Mouse (Mus musculus) adrenal gland, postnatal 10 days (tissue): ENCODE results near the gene Atp6v1f. TPM values are rescaled to one million over a fixed set of nuclear protein-coding genes. Genes with fewer than 3 reads are reported as not detected.

Experiments used
- total RNA-seq, 2 experiments: library from RNA; stranded (reverse); gene quantifications; 2 replicates each; pipeline ENCODE4 v1.2.3; 2021

Gene Atp6v1f
- total RNA-seq, 2 experiments from 2014 or later = 183 to 191 TPM

Other genes with a start within 250 kb of the Atp6v1f start
- 10 to 100 TPM in 1 of 2 experiments, 1 to 10 TPM in 1; 9.5 to 14.1 TPM for gene Hilpda, start 195.2 kb upstream of the Atp6v1f start, total RNA-seq
- gene Fam71f2, start 188.1 kb upstream of the Atp6v1f start, total RNA-seq = under 1 TPM in 1 of 2 experiments, not detected in 1; 0.70 TPM
- gene Fam71f1, start 148.6 kb upstream of the Atp6v1f start, total RNA-seq = not detected
- gene Calu, start 119.6 kb upstream of the Atp6v1f start, total RNA-seq = 100 to 1,000 TPM; 194 TPM
- not detected for gene Opn1sw, start 79.2 kb upstream of the Atp6v1f start, total RNA-seq
- gene Ccdc136, start 71.4 kb upstream of the Atp6v1f start, total RNA-seq = 1 to 10 TPM; 3.5 to 6.7 TPM
- 10 to 100 TPM; 17.6 to 41.6 TPM for gene Flnc, start 34.5 kb upstream of the Atp6v1f start, total RNA-seq
- gene Atp6v1fnb, start 3.7 kb downstream of the Atp6v1f start, total RNA-seq = under 1 TPM in 1 of 2 experiments, not detected in 1; 0.45 TPM
- gene Kcp, start 40.2 kb downstream of the Atp6v1f start, total RNA-seq = 1 to 10 TPM; 7.0 to 7.1 TPM
- 1 to 10 TPM; 3.8 to 4.8 TPM for gene Irf5, start 58.9 kb downstream of the Atp6v1f start, total RNA-seq
- 10 to 100 TPM; 48.8 to 61.1 TPM for gene Tnpo3, start 142.2 kb downstream of the Atp6v1f start, total RNA-seq
- gene Tspan33, start 226.5 kb downstream of the Atp6v1f start, total RNA-seq = 1 to 10 TPM; 7.3 to 8.0 TPM